Mouse (Mus musculus): Measurements from ENCODE around the gene Cep63.

DNA sequence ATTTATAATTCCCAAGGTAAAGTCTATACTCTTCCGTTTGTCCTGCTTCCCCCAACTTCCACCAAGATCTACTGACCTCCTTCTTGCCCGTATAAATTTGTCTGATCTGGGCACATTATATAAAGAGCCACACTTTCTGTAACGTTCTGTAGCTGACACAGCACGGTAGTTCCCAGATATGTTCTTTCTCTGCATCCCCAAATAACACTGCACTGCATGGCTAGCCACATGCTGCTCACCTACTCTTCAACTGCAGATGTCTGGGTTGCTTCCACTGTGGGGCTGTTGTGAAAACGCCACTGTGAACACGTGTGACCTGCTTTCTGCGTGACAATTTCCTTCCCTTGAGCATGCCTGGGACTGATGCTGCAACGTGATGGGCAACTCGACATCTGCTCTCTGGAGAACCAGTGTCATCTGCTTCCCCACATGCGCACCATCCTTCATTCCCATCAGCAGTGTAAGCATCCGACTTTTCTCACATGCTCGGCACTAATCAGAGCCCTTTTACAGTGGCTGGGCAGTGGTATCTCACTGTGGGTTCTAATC, 44.3 kb downstream of the Cep63 start:
- TF ChIP-seq POLR2A (IDR thresholded peaks at IDR 0.05; ENCODE audit: insufficient read length, low read depth) (no peak), MYOG (IDR thresholded peaks at IDR 0.05; ENCODE audit: control insufficient read depth in 1 of 3, insufficient read depth in 1 of 3, insufficient read length in 2 of 3, low read depth in 2 of 3) (no peak), USF1 (IDR thresholded peaks at IDR 0.05; ENCODE audit: low read depth) (no peak), POLR2AphosphoS2 (IDR thresholded peaks at IDR 0.05; ENCODE audit: insufficient read length, low read depth) (no peak), SRF (IDR thresholded peaks at IDR 0.05; ENCODE audit: control insufficient read depth, insufficient read length, low read depth) (no peak), E2F4 (IDR thresholded peaks at IDR 0.05; ENCODE audit: insufficient read depth) (no peak), TCF3 (IDR thresholded peaks at IDR 0.05; ENCODE audit: insufficient read length, low read depth) (no peak), MYOD1 (IDR thresholded peaks at IDR 0.05; ENCODE audit: control insufficient read depth in 1 of 3, insufficient read length in 2 of 3, low read depth in 2 of 3) (no peak)

All from myocyte (in vitro differentiated cells).